Mouse (Mus musculus): ENCODE measurements at regions not wholly inside any gene's neighbourhood (a gene's known extent, or its start where the extent isn't known, plus 50 kb on each side); places are given as distances from the start of the nearest gene placed in this dataset.

GRCm38 (mm10) chr11:20916961-20917360, 86.1 kb upstream of the Lgalsl start:
- no peak for DNase-seq (ENCODE audit: low spot score in 2 of 2)
- intact Hi-C loops (cut with DNase I) = loop anchor here (5.0 to 10.0 kb wide), 2 partner anchors 100 to 262 kb away; no protein-coding TSS in a partner anchor

GRCm38 (mm10) chr11:20917483-20917882, 86.6 kb upstream of the Lgalsl start:
- intact Hi-C loops (cut with DNase I) = loop anchor here (5.0 to 10.0 kb wide), 2 partner anchors 100 to 263 kb away; no protein-coding TSS in a partner anchor
- no peak for DNase-seq (ENCODE audit: low spot score in 2 of 2)

- intact Hi-C loops (cut with DNase I) = no loop called here
- DNase-seq (ENCODE audit: low spot score in 2 of 2) = no peak
Measured at GRCm38 (mm10) chr11:20923115-20923514, 92.3 kb upstream of the Lgalsl start.

- DNase-seq (ENCODE audit: low spot score in 2 of 2) = no peak
- intact Hi-C loops (cut with DNase I) = no loop called here
Measured at GRCm38 (mm10) chr11:20929426-20929825, 98.6 kb upstream of the Lgalsl start.

- DNase-seq (ENCODE audit: low spot score in 2 of 2) = no peak
- intact Hi-C loops (cut with DNase I) = no loop called here
Measured at GRCm38 (mm10) chr11:20930045-20930444, 99.2 kb upstream of the Lgalsl start.

GRCm38 (mm10) chr11:20930573-20930972, 99.7 kb upstream of the Lgalsl start:
- DNase-seq (ENCODE audit: low spot score in 2 of 2) = no peak
- intact Hi-C loops (cut with DNase I) = no loop called here

- intact Hi-C loops (cut with DNase I) = no loop called here
- no peak for DNase-seq (ENCODE audit: low spot score in 2 of 2)
Measured at GRCm38 (mm10) chr11:20934191-20935062, 103.6 kb upstream of the Lgalsl start.

GRCm38 (mm10) chr11:20935063-20935370, 104.2 kb upstream of the Lgalsl start:
- intact Hi-C loops (cut with DNase I) = no loop called here
- no peak for DNase-seq (ENCODE audit: low spot score in 2 of 2)

- intact Hi-C loops (cut with DNase I) = no loop called here
- no peak for DNase-seq (ENCODE audit: low spot score in 2 of 2)
Measured at GRCm38 (mm10) chr11:20935910-20936309, 105.1 kb upstream of the Lgalsl start.

- intact Hi-C loops (cut with DNase I) = no loop called here
- DNase-seq (ENCODE audit: low spot score in 2 of 2) = no peak
Measured at GRCm38 (mm10) chr11:20936996-20937395, 106.1 kb upstream of the Lgalsl start.

GRCm38 (mm10) chr11:20937942-20938341, 107.1 kb upstream of the Lgalsl start:
- intact Hi-C loops (cut with DNase I) = no loop called here

GRCm38 (mm10) chr11:20939644-20940043, 108.8 kb upstream of the Lgalsl start:
- intact Hi-C loops (cut with DNase I) = no loop called here
- DNase-seq (ENCODE audit: low spot score in 2 of 2) = no peak

More at GRCm38 (mm10) chr11:20937942-20938341, 107.1 kb upstream of the Lgalsl start:
- DNase-seq (ENCODE audit: low spot score in 2 of 2) = no peak

- intact Hi-C loops (cut with DNase I) = no loop called here
Measured at GRCm38 (mm10) chr11:20941546-20941945, 110.7 kb upstream of the Lgalsl start.

GRCm38 (mm10) chr11:20955561-20955960, 124.7 kb upstream of the Lgalsl start:
- intact Hi-C loops (cut with DNase I) = no loop called here
- DNase-seq (ENCODE audit: low spot score in 2 of 2) = no peak

More at GRCm38 (mm10) chr11:20941546-20941945, 110.7 kb upstream of the Lgalsl start:
- peak in 1 of 2 experiments; percentile 31 for DNase-seq (ENCODE audit: low spot score in 2 of 2)

GRCm38 (mm10) chr11:20957766-20958165, 126.9 kb upstream of the Lgalsl start:
- intact Hi-C loops (cut with DNase I) = no loop called here
- no peak for DNase-seq (ENCODE audit: low spot score in 2 of 2)

- intact Hi-C loops (cut with DNase I) = no loop called here
- DNase-seq (ENCODE audit: low spot score in 2 of 2) = no peak
Measured at GRCm38 (mm10) chr11:20958233-20958632, 127.4 kb upstream of the Lgalsl start.

GRCm38 (mm10) chr11:20960066-20960465, 129.2 kb upstream of the Lgalsl start:
- DNase-seq (ENCODE audit: low spot score in 2 of 2) = no peak
- intact Hi-C loops (cut with DNase I) = no loop called here

- no peak for DNase-seq (ENCODE audit: low spot score in 2 of 2)
- intact Hi-C loops (cut with DNase I) = no loop called here
Measured at GRCm38 (mm10) chr11:20960750-20961149, 129.9 kb upstream of the Lgalsl start.

GRCm38 (mm10) chr11:20961626-20962025, 129.5 kb upstream of the Peli1 start:
- intact Hi-C loops (cut with DNase I) = no loop called here
- no peak for DNase-seq (ENCODE audit: low spot score in 2 of 2)

- intact Hi-C loops (cut with DNase I) = no loop called here
- no peak for DNase-seq (ENCODE audit: low spot score in 2 of 2)
Measured at GRCm38 (mm10) chr11:20965575-20966239, 125.4 kb upstream of the Peli1 start.
